ENCODE assay signal across 8 mouse cellular contexts in the genomic region with DNA sequence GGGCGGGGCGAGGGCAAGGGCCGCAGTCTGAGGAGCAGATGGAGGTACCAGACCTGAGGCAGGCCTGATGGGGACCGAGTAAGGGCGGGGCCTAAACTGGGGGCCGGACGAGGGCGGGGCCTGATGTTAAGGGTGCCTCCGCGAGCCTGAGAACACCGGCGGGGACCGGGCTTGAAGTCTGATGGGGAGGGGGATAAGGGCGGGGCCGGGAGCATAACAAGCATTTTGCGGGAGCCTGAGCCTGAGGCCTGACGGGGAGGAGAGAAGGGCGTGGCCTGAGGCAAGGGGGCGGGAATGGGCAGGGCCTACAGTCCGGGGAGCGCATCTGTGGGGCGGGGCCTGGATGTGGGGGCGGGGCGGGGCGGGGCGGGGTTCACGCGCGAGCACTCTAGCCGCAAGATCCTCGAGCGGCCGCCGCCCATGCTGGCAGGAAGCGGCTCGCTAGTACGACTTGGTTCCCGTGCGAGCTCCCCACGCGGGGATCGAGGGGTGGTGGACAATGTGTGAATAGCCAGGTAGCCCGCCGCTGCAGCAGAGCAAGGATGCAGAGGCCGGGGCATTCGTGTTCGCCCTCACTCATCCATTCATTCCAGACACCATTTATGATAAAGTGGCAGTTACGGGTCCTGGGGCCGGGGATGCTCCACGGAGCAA. TPM values are rescaled to one million over a fixed set of nuclear protein-coding genes. Genes with fewer than 3 reads are reported as not detected.
A peak's percentile ranks its signal among the peaks of the same experiment; 100 is the strongest.
DNase-seq lines count a peak whose midpoint lies in the region; ATAC-seq lines count a peak whose summit lies in the region.

No protein-coding gene starts in this region.

- peak overlapping the region; percentile 90 for H3K4me2 ChIP-seq in intestine, embryonic 14.5 days (ENCODE audit: low read length)

- peak overlapping the region; percentile 88; the same call in 1 of the 2 replicates for H3K9ac ChIP-seq in intestine, embryonic 14.5 days (ENCODE audit: low read length)

- H3K36me3 ChIP-seq in intestine, embryonic 14.5 days (ENCODE audit: control insufficient read depth, insufficient read depth, low read length), result no peaks in the 10 kb centered on the region

- 0 out of 2 replicates have a peak, but pooled peaks cover 3% of the 10 kb centered on the region for H3K27me3 ChIP-seq in intestine, embryonic 14.5 days (replicated peaks; ENCODE audit: control insufficient read depth, insufficient read depth, low read length)

- H3K4me3 ChIP-seq in intestine, embryonic 14.5 days (ENCODE audit: low read depth, low read length), result peak overlapping the region; percentile 83

- peaks cover 15% of the 10 kb centered on the region for H3K4me1 ChIP-seq in intestine, embryonic 14.5 days (replicated peaks; ENCODE audit: control insufficient read depth, insufficient read depth, low read length)

- H3K9me3 ChIP-seq in intestine, embryonic 14.5 days (ENCODE audit: control insufficient read depth, low read length), result no peaks in the 10 kb centered on the region

- peak; percentile 96 for ATAC-seq in intestine, embryonic 14.5 days (replicated peaks; ENCODE audit: low FRiP score, low TSS enrichment, low read depth)
- peak; percentile 91 for ATAC-seq in megakaryocyte-erythroid progenitor cell, adult 5-6 weeks (replicated peaks; ENCODE audit: low FRiP score, low TSS enrichment, poor library complexity, severe bottlenecking)

- no peak overlapping the region for H3K27ac ChIP-seq in intestine, embryonic 14.5 days (ENCODE audit: low read depth)

- peak; percentile 87 to 90 for DNase-seq in adrenal gland, adult 18-20 months (ENCODE audit: low spot score in 2 of 2)
- DNase-seq in embryo, embryonic 11 days, result peak; percentile 97
- DNase-seq in gastrocnemius, postnatal 25 days, result peak; percentile 98
- DNase-seq in intestine, embryonic 14.5 days (ENCODE audit: low spot score), result peak; percentile 98
- DNase-seq in left cerebral cortex, postnatal 14 days (ENCODE audit: low spot score in 2 of 2), result peak; percentile 92 to 93
- peak; percentile 90 for DNase-seq in right cerebral cortex, postnatal 14 days
- peak; percentile 82 for DNase-seq in urinary bladder, postnatal 25 days (ENCODE audit: low spot score)

- intact Hi-C loops in left cerebral cortex, postnatal 14 days (cut with DNase I), result loop anchor here (5.0 kb wide), 2 partner anchors 52 to 73 kb away; a partner anchor contains a TSS

- WGBS in intestine, embryonic 14.5 days, result 1% methylated on average over 50 of the region's 50 CpGs

RNA-seq across cellular contexts. Expression of a gene that starts 0.4 kb away (rescaled TPM):
- total RNA-seq in adrenal gland, adult 18-20 months (2021), result 100 to 1,000 TPM in 1 of 2 experiments, 10 to 100 TPM in 1; 74.7 to 123 TPM
- 1 to 10 TPM; 9.8 to 10.0 TPM for total RNA-seq in gastrocnemius, postnatal 25 days (2021)
- polyA plus RNA-seq in intestine, embryonic 14.5 days (2014; fragmentation: Nextera tagmentation; extraction: Ambion mirVana), result 9.6 and 10.6 TPM in 2 replicates
- total RNA-seq in left cerebral cortex, postnatal 14 days (2021), result 10 to 100 TPM; 63.0 to 64.9 TPM
- total RNA-seq in megakaryocyte-erythroid progenitor cell, adult 5-6 weeks (2014; fragmentation: Nextera tagmentation), result 2.1 TPM in 1 of 2 replicates, not detected in the other
- total RNA-seq in megakaryocyte-erythroid progenitor cell, adult 5-6 weeks (2017), result 0.80 and 20.1 TPM in 2 replicates
